Mouse (Mus musculus) midbrain, embryonic 10.5 days (tissue): ENCODE measurements at regions not wholly inside any gene's neighbourhood (a gene's known extent, or its start where the extent isn't known, plus 50 kb on each side); places are given as distances from the start of the nearest gene placed in this dataset.
"Not testable (repeated sequence)": the region's sequence is repeated elsewhere in the genome, so short reads cannot be mapped to it uniquely, and the experiment has no call there.

ENCODE experiments used
- DNase-seq: peaks from one replicate; pipeline ENCODE4 v3.0.0-alpha.2; 2017; ENCODE audit warnings: low spot score
- H3K27ac ChIP-seq: fragments of 300-500 bp; sonication (generic); replicated peaks from 2 replicates; pipeline ENCODE4 v1.5.1; 2016; ENCODE audit warnings: mild to moderate bottlenecking
- H3K27me3 ChIP-seq: fragments of 300-500 bp; sonication (generic); 2 replicates; pipeline ENCODE4 v1.6.1; 2016; ENCODE audit warnings: low read depth, mild to moderate bottlenecking; ENCODE audit not compliant: poor library complexity, severe bottlenecking
- H3K36me3 ChIP-seq: fragments of 300-500 bp; sonication (generic); 2 replicates; pipeline ENCODE4 v1.6.1; 2016; ENCODE audit warnings: mild to moderate bottlenecking, moderate library complexity
- H3K4me1 ChIP-seq: fragments of 300-500 bp; sonication (generic); 2 replicates; pipeline ENCODE4 v1.6.1; 2016
- H3K4me3 ChIP-seq: fragments of 300-500 bp; sonication (generic); 2 replicates; pipeline ENCODE4 v1.5.1; 2016; ENCODE audit warnings: mild to moderate bottlenecking, moderate library complexity
- H3K9me3 ChIP-seq: fragments of 300-500 bp; sonication (generic); replicated peaks from 2 replicates; pipeline ENCODE4 v1.6.1; 2016; ENCODE audit warnings: mild to moderate bottlenecking
- WGBS: fragments of 180-500 bp; shearing (Covaris S2); methylation state at CpG from one replicate; pipeline ENCODE4 v1.1.7; 2016; 5-methylcytosine and 5-hydroxymethylcytosine counted together

GRCm38 (mm10) chr1:13042326-13042725 is 1628.4 kb downstream of the A830018L16Rik start:
- DNase-seq = no peak
- Histone ChIP-seq H3K27me3 (no peaks in the 10 kb centered on the region), H3K4me3 (no peak overlapping the region), H3K36me3 (no peaks in the 10 kb centered on the region), H3K4me1 (peaks cover 6% of the 10 kb centered on the region; the same call in 1 of the 2 replicates), H3K27ac (no peak overlapping the region), H3K9me3 (no peaks in the 10 kb centered on the region)

GRCm38 (mm10) chr1:13050140-13050775 is 1636.4 kb downstream of the A830018L16Rik start:
- no peak overlapping the region for H3K4me3 ChIP-seq
- WGBS = 20% methylated on average over 17 of the region's 17 CpGs
- no peak overlapping the region for H3K27ac ChIP-seq
- H3K36me3 ChIP-seq = no peaks in the 10 kb centered on the region
- peak; percentile 37 for DNase-seq
- no peaks in the 10 kb centered on the region for H3K9me3 ChIP-seq
- peaks cover 27% of the 10 kb centered on the region for H3K27me3 ChIP-seq
- no peaks in the 10 kb centered on the region for H3K4me1 ChIP-seq

- H3K4me3 ChIP-seq, H3K4me1 ChIP-seq, H3K9me3 ChIP-seq, H3K27ac ChIP-seq, H3K36me3 ChIP-seq, DNase-seq: not testable (repeated sequence)
- H3K27me3 ChIP-seq = peaks cover 27% of the 10 kb centered on the region
- WGBS = 77% methylated on average over 11 of the region's 13 CpGs
These were observed 1637.6 kb downstream of the A830018L16Rik start for GRCm38 (mm10) chr1:13051433-13052066.

- Histone ChIP-seq H3K9me3 (no peaks in the 10 kb centered on the region), H3K27me3 (peaks cover 27% of the 10 kb centered on the region), H3K27ac (no peak overlapping the region), H3K36me3 (no peaks in the 10 kb centered on the region), H3K4me1 (no peaks in the 10 kb centered on the region), H3K4me3 (no peak overlapping the region)
- 14% methylated on average over 7 of the region's 7 CpGs for WGBS
- peak; percentile 42 for DNase-seq
These were observed 1638.2 kb downstream of the A830018L16Rik start for GRCm38 (mm10) chr1:13052067-13052460.

- Histone ChIP-seq H3K36me3 (no peaks in the 10 kb centered on the region), H3K9me3 (no peaks in the 10 kb centered on the region), H3K27ac (no peak overlapping the region), H3K4me1 (peaks cover 4% of the 10 kb centered on the region), H3K4me3 (no peak overlapping the region), H3K27me3 (peaks cover 10% of the 10 kb centered on the region; the same call in 1 of the 2 replicates)
- DNase-seq = no peak
- WGBS = 36% methylated on average over 14 of the region's 14 CpGs
These were observed 1643.8 kb downstream of the A830018L16Rik start for GRCm38 (mm10) chr1:13057741-13058140.

GRCm38 (mm10) chr1:13059616-13060320 is 1645.9 kb downstream of the A830018L16Rik start:
- Histone ChIP-seq H3K36me3 (no peaks in the 10 kb centered on the region), H3K27ac (no peak overlapping the region), H3K9me3 (no peaks in the 10 kb centered on the region), H3K27me3 (no peaks in the 10 kb centered on the region), H3K4me1 (peaks cover 4% of the 10 kb centered on the region), H3K4me3 (no peak overlapping the region)
- DNase-seq = no peak
- WGBS = 78% methylated on average over 6 of the region's 6 CpGs
